19 mouse cellular contexts compared by ENCODE assay signal in genomic region chr1:157705364-157705763, GRCm38 (mm10).
DNase-seq lines count a peak whose midpoint lies in the region; ATAC-seq lines count a peak whose summit lies in the region.
"Had no signal": no experiment of that assay in that cellular context is flagged by ENCODE, and none has a peak within 500 bp of the region (broad histone marks: within the 10 kb centered on the region; RNA-seq: fewer than 3 reads in every experiment).

No protein-coding gene starts in this region.

- H3K4me2 ChIP-seq in liver, embryonic 11.5 days, result no peak overlapping the region
- no peak overlapping the region for H3K4me2 ChIP-seq in liver, embryonic 12.5 days
- H3K4me2 ChIP-seq in hindbrain, embryonic 12.5 days (replicated peaks), result no peak overlapping the region
- H3K4me2 ChIP-seq: embryonic facial prominence, embryonic 13.5 days; forebrain, embryonic 12.5 days; heart, embryonic 12.5 days had no signal

- no peak overlapping the region for H3K27ac ChIP-seq in liver, embryonic 11.5 days (ENCODE audit: low read depth, low read length)
- no peak overlapping the region for H3K27ac ChIP-seq in liver, embryonic 12.5 days
- no peak overlapping the region for H3K27ac ChIP-seq in hindbrain, embryonic 12.5 days
- H3K27ac ChIP-seq: embryonic facial prominence, embryonic 13.5 days; forebrain, embryonic 12.5 days had no signal

- H3K36me3 ChIP-seq in liver, embryonic 11.5 days (ENCODE audit: control insufficient read depth, insufficient read depth, low read length), result no peaks in the 10 kb centered on the region
- H3K36me3 ChIP-seq in liver, embryonic 12.5 days, result no peaks in the 10 kb centered on the region
- H3K36me3 ChIP-seq in hindbrain, embryonic 12.5 days, result no peaks in the 10 kb centered on the region
- H3K36me3 ChIP-seq: embryonic facial prominence, embryonic 13.5 days; forebrain, embryonic 12.5 days; heart, embryonic 12.5 days had no signal

- no peak for DNase-seq in liver, embryonic 11.5 days (ENCODE audit: low spot score)
- DNase-seq in ovary, postnatal 36 days (ENCODE audit: low spot score), result peak; percentile 10
- DNase-seq in ovary, postnatal 10 days (ENCODE audit: low spot score), result no peak
- peak; percentile 14 for DNase-seq in lung, postnatal 25 days (ENCODE audit: low spot score)
- no peak for DNase-seq in embryo, embryonic 9.5 days (ENCODE audit: extremely low spot score)
- DNase-seq: adrenal gland, postnatal 25 days; cerebellum, adult 2 months; cerebellum, postnatal 10 days; forebrain, postnatal 0 days; gastrocnemius, postnatal 14 days had no signal

- no peaks in the 10 kb centered on the region for H3K4me1 ChIP-seq in liver, embryonic 11.5 days (replicated peaks; ENCODE audit: control insufficient read depth, insufficient read depth, low read length)
- H3K4me1 ChIP-seq in liver, embryonic 12.5 days, result no peaks in the 10 kb centered on the region
- no peaks in the 10 kb centered on the region for H3K4me1 ChIP-seq in hindbrain, embryonic 12.5 days
- H3K4me1 ChIP-seq: embryonic facial prominence, embryonic 13.5 days; forebrain, embryonic 12.5 days had no signal

- 52% methylated on average over 4 of the region's 4 CpGs for WGBS in liver, embryonic 11.5 days
- 50% methylated on average over 4 of the region's 4 CpGs for WGBS in liver, embryonic 12.5 days (ENCODE audit: insufficient replicate concordance)
- 55% methylated on average over 4 of the region's 4 CpGs for WGBS in hindbrain, embryonic 12.5 days

- no peak overlapping the region for H3K9ac ChIP-seq in liver, embryonic 11.5 days (ENCODE audit: low read depth, low read length)
- H3K9ac ChIP-seq in liver, embryonic 12.5 days, result no peak overlapping the region
- H3K9ac ChIP-seq in hindbrain, embryonic 12.5 days, result no peak overlapping the region
- H3K9ac ChIP-seq: embryonic facial prominence, embryonic 13.5 days; forebrain, embryonic 12.5 days; forebrain, postnatal 0 days; heart, embryonic 12.5 days had no signal

- ATAC-seq in liver, embryonic 11.5 days (replicated peaks; ENCODE audit: low FRiP score), result 0 out of 2 replicates have a peak, but pooled peaks have one; percentile 38
- ATAC-seq in liver, embryonic 12.5 days, result no peak
- no peak for ATAC-seq in hindbrain, embryonic 12.5 days (ENCODE audit: low FRiP score)
- ATAC-seq: activated CD4-positive, CD25-positive, alpha-beta regulatory T cell, adult 4 months; forebrain, postnatal 0 days; hindbrain, embryonic 16.5 days; Patski had no signal

- no peaks in the 10 kb centered on the region for H3K9me3 ChIP-seq in liver, embryonic 11.5 days (ENCODE audit: control insufficient read depth, low read length)
- no peaks in the 10 kb centered on the region for H3K9me3 ChIP-seq in liver, embryonic 12.5 days (replicated peaks)
- 0 out of 2 replicates have a peak, but pooled peaks cover 2% of the 10 kb centered on the region for H3K9me3 ChIP-seq in hindbrain, embryonic 12.5 days (replicated peaks)
- H3K9me3 ChIP-seq: embryonic facial prominence, embryonic 13.5 days; forebrain, embryonic 12.5 days; heart, embryonic 12.5 days had no signal

- H3K4me3 ChIP-seq in liver, embryonic 11.5 days (ENCODE audit: low read depth, low read length), result no peak overlapping the region
- H3K4me3 ChIP-seq in liver, embryonic 12.5 days, result no peak overlapping the region
- no peak overlapping the region for H3K4me3 ChIP-seq in hindbrain, embryonic 12.5 days
- H3K4me3 ChIP-seq: embryonic facial prominence, embryonic 13.5 days; forebrain, embryonic 12.5 days; heart, embryonic 12.5 days had no signal

- no peaks in the 10 kb centered on the region for H3K27me3 ChIP-seq in liver, embryonic 11.5 days (replicated peaks; ENCODE audit: control insufficient read depth, insufficient read depth, low read length)
- no peaks in the 10 kb centered on the region for H3K27me3 ChIP-seq in liver, embryonic 12.5 days (replicated peaks)
- no peaks in the 10 kb centered on the region for H3K27me3 ChIP-seq in hindbrain, embryonic 12.5 days
- H3K27me3 ChIP-seq: CH12.LX; embryonic facial prominence, embryonic 13.5 days; forebrain, embryonic 12.5 days; heart, embryonic 12.5 days; Patski had no signal

Comparison
In these comparisons a context has a peak if more than half of its experiments do, and no peak if none do; other contexts are left out.
1. DNase-seq: peak in ovary, postnatal 36 days (single experiment) and lung, postnatal 25 days (single experiment); none in liver, embryonic 11.5 days (single experiment), ovary, postnatal 10 days (single experiment) and embryo, embryonic 9.5 days (single experiment).